Mouse (Mus musculus): ENCODE results near the gene Gla. TPM values are rescaled to one million over a fixed set of nuclear protein-coding genes. Genes with fewer than 3 reads are reported as not detected.

The Gla gene
- 1.5 and 1.7 TPM in 2 replicates for polyA plus RNA-seq (2012; rRNA removed)
- polyA plus RNA-seq (2014; fragmentation: Nextera tagmentation; extraction: Ambion mirVana) = 3.9 TPM in 2 replicates

DNA sequence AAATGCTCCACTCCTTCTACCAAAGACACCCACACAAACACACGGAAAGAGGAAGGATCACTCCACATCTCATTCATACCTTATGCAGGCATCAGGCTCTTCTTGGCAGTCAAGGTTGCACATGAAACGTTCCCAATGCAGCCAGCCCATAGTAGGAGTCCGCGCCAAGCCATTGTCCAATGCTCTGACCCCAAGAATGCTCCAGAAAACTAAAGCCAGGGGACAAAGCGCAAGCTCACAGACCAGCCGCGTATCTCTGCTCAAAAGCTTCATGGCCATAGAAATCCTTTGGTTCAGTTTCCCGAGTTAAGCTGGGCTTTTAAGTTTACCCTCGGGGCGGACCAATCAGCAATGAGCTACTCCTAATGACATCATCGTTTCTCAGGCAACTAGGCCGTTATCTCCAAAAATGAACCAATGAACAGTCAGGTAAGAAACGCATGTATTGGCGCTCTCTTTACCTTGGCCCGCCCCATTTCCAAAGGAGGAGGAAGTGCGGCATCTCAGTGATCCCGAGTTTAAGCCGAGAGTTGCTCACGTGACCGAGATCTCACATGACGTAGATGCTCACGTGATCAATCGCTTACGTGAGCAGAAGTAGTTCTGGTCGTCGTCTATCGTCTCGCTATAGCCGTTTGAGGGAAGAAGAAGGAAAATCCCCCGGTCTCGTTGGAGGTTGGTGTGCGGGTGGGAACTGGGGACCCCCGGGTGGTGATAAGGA lies at the start of gene Gla, which contains the start of gene Hnrnph2:
Gene Gla (minus strand): TSS at position 467 of the 721 bp plus-strand sequence.
Gene Hnrnph2 (plus strand): TSS at position 521 of the 721 bp plus-strand sequence.
- Histone ChIP-seq H3K36me3 (replicated peaks; ENCODE audit: control insufficient read depth, insufficient read depth, low read depth) (no peaks in the 10 kb centered on the region), H3K9ac (replicated peaks) (peak within 1 kb of the TSS; percentile 84), H3K27me3 (ENCODE audit: control insufficient read depth, insufficient read depth, low read length) (no peaks in the 10 kb centered on the region), H3K27ac (peak within 1 kb of the TSS; percentile 71), H3K4me3 (ENCODE audit: insufficient read depth in 1 of 2, low read depth in 2 of 2, low read length in 2 of 2) (peak within 1 kb of the TSS; percentile 75 to 96), H3K4me2 (ENCODE audit: low read depth) (peak within 1 kb of the TSS; percentile 81), H3K9me3 (ENCODE audit: control insufficient read depth, low read length) (no peaks in the 10 kb centered on the region), H3K4me1 (replicated peaks; ENCODE audit: control insufficient read depth in 2 of 2, insufficient read depth in 2 of 2, low read length in 1 of 2) (peaks cover 0 to 2% of the 10 kb centered on the region in 2 experiments; a peak in 1 of 4 replicates)
- DNase-seq (ENCODE audit: low read depth in 3 of 3, low spot score in 3 of 3) = peak; percentile 95 to 97 (median 96)
- TF ChIP-seq CTCF (IDR thresholded peaks at IDR 0.05; ENCODE audit: low read depth) = no peak
- TF ChIP-seq EP300 (IDR thresholded peaks at IDR 0.05; ENCODE audit: low read depth) = no peak
- peak; percentile 98 for ATAC-seq (ENCODE audit: insufficient read depth)
- 14% methylated on average over 33 of the region's 33 CpGs for WGBS (ENCODE audit: insufficient replicate concordance)

DNA sequence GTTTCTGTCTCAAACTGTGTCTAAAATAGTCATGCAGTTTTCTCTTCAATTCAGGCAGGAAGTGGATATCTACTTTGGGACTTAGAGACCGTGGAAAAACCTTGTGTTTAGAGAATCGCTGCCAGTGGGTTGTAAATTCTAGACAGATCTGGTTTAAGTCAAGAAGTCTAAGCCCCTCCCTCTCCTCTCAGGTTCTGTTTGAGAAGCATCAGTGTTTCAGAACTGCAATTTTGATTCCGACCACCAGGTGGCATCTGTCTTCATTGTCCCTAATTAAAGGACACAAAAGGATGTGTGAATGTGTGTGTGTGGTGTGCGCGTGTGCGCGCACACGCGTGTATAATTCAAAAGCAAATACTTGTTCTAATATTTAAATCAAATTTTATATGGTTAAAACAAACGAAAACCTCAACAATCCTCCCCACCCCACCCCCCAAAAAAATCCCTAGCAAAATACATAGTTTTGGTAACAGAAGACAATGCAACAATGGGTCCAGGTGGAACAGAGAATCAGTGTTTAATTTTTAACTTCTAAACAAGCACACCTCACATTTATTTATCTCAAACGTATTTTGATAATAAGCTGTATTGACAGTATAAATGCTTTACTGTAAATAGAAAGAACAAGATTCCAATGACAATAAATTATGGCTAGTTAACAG lies 47.2 kb upstream of the Gla start:
- 11% methylated on average over 11 of the region's 11 CpGs for WGBS (ENCODE audit: insufficient replicate concordance)
- peak; percentile 40 to 45 (median 43) for DNase-seq (ENCODE audit: low read depth in 3 of 3, low spot score in 3 of 3)

DNA sequence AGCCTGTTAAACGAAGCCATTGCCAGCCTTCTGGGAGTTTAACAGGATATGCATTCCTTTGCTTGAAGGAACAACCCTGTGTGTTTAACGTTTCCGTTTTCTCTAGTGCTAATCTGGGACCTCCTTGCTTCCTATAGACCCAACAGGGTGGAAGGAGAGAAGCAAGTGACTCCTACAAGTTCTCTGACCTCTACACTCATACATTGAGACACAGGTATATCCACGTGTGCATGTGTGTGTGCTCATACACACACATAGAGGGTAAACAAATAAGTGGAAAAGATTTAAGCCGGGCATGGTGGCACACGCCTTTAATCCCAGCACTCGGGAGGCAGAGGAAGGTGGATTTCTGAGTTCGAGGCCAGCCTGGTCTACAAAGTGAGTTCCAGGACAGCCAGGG lies 46.5 kb upstream of the Gla start:
- ATAC-seq (ENCODE audit: insufficient read depth) = no peak
- WGBS (ENCODE audit: insufficient replicate concordance) = 36% methylated on average over 8 of the region's 8 CpGs
- H3K4me2 ChIP-seq (ENCODE audit: low read depth) = no peak overlapping the region
- H3K4me3 ChIP-seq (ENCODE audit: insufficient read depth in 1 of 2, low read depth in 2 of 2, low read length in 2 of 2) = no peak overlapping the region
- no peak overlapping the region for H3K9ac ChIP-seq (replicated peaks)
- H3K4me1 ChIP-seq (replicated peaks; ENCODE audit: control insufficient read depth in 2 of 2, insufficient read depth in 2 of 2, low read length in 1 of 2) = no peaks in the 10 kb centered on the region
- H3K27ac ChIP-seq = no peak overlapping the region
- TF ChIP-seq CTCF (IDR thresholded peaks at IDR 0.05; ENCODE audit: low read depth) = no peak
- no peak for TF ChIP-seq EP300 (IDR thresholded peaks at IDR 0.05; ENCODE audit: low read depth)
- H3K36me3 ChIP-seq (replicated peaks; ENCODE audit: control insufficient read depth, insufficient read depth, low read depth) = no peaks in the 10 kb centered on the region
- H3K9me3 ChIP-seq (ENCODE audit: control insufficient read depth, low read length) = no peaks in the 10 kb centered on the region
- H3K27me3 ChIP-seq (ENCODE audit: control insufficient read depth, insufficient read depth, low read length) = no peaks in the 10 kb centered on the region
- DNase-seq (ENCODE audit: low read depth in 3 of 3, low spot score in 3 of 3) = no peak

More for the DNA sequence above, 47.2 kb upstream of the Gla start:
- no peak for ATAC-seq (ENCODE audit: insufficient read depth)
- no peak overlapping the region for H3K27ac ChIP-seq
- H3K27me3 ChIP-seq (ENCODE audit: control insufficient read depth, insufficient read depth, low read length) = no peaks in the 10 kb centered on the region
- H3K36me3 ChIP-seq (replicated peaks; ENCODE audit: control insufficient read depth, insufficient read depth, low read depth) = no peaks in the 10 kb centered on the region
- TF ChIP-seq CTCF (IDR thresholded peaks at IDR 0.05; ENCODE audit: low read depth) = peak; percentile 60
- TF ChIP-seq EP300 (IDR thresholded peaks at IDR 0.05; ENCODE audit: low read depth) = no peak
- no peak overlapping the region for H3K9ac ChIP-seq (replicated peaks)
- H3K9me3 ChIP-seq (ENCODE audit: control insufficient read depth, low read length) = no peaks in the 10 kb centered on the region
- H3K4me2 ChIP-seq (ENCODE audit: low read depth) = no peak overlapping the region
- no peaks in the 10 kb centered on the region for H3K4me1 ChIP-seq (replicated peaks; ENCODE audit: control insufficient read depth in 2 of 2, insufficient read depth in 2 of 2, low read length in 1 of 2)
- no peak overlapping the region for H3K4me3 ChIP-seq (ENCODE audit: insufficient read depth in 1 of 2, low read depth in 2 of 2, low read length in 2 of 2)

DNA sequence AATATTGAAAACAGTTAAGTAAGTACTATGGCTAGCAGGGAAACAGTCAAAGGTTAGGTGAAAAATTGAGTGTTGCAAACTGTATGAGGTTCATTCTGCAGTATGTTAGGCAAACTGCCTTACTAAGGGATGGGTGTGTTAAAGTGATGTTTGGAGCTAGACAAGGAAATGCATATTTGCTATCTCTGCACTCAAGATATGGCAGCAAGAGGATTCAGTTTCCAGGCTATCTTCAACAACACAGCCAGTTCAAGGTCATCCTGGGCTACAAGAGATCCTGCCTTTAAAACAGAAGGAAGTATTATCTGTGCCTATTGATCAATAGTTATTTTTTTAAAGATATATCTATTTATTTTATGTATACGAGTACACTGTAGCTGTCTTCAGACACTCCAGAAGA lies 45.4 kb upstream of the Gla start:
- Histone ChIP-seq H3K27ac (no peak overlapping the region), H3K27me3 (ENCODE audit: control insufficient read depth, insufficient read depth, low read length) (no peaks in the 10 kb centered on the region), H3K9ac (replicated peaks) (no peak overlapping the region), H3K4me1 (replicated peaks; ENCODE audit: control insufficient read depth in 2 of 2, insufficient read depth in 2 of 2, low read length in 1 of 2) (no peaks in the 10 kb centered on the region), H3K36me3 (replicated peaks; ENCODE audit: control insufficient read depth, insufficient read depth, low read depth) (no peaks in the 10 kb centered on the region), H3K4me2 (ENCODE audit: low read depth) (no peak overlapping the region), H3K9me3 (ENCODE audit: control insufficient read depth, low read length) (no peaks in the 10 kb centered on the region), H3K4me3 (ENCODE audit: insufficient read depth in 1 of 2, low read depth in 2 of 2, low read length in 2 of 2) (no peak overlapping the region)
- 50% methylated on average over 1 of the region's 1 CpGs for WGBS (ENCODE audit: insufficient replicate concordance)
- ATAC-seq (ENCODE audit: insufficient read depth) = no peak
- DNase-seq (ENCODE audit: low read depth in 3 of 3, low spot score in 3 of 3) = no peak
- TF ChIP-seq CTCF (IDR thresholded peaks at IDR 0.05; ENCODE audit: low read depth) = no peak
- no peak for TF ChIP-seq EP300 (IDR thresholded peaks at IDR 0.05; ENCODE audit: low read depth)

All from liver, embryonic 14.5 days (tissue).